Mouse (Mus musculus) gastrocnemius, adult 2 months (tissue): ENCODE measurements around the gene Radil. TPM values are rescaled to one million over a fixed set of nuclear protein-coding genes. Genes with fewer than 3 reads are reported as not detected.
A peak's percentile ranks its signal among the peaks of the same experiment; 100 is the strongest.

ENCODE experiments used
- DNase-seq: peaks from one replicate; pipeline ENCODE4 v3.0.0; 2022
- H3K27ac ChIP-seq: fragments of 200-600 bp; 2 replicates; pipeline ENCODE4 v1.8.1; 2022; ENCODE audit warnings: mild to moderate bottlenecking
- H3K4me3 ChIP-seq: fragments of 200-600 bp; 2 replicates; pipeline ENCODE4 v1.8.1; 2022; ENCODE audit warnings: mild to moderate bottlenecking, moderate library complexity
- CTCF ChIP-seq: fragments of 200-600 bp; IDR thresholded peaks from 2 replicates; pipeline ENCODE4 v1.8.1; 2022; ENCODE audit warnings: antibody characterized with exemption, mild to moderate bottlenecking, moderate library complexity
- intact Hi-C: fragments of 180-260 bp; cut with DNase I; formaldehyde crosslinking; loops from one replicate; pipeline ENCODE4 v1.15.1; 2025
- long read RNA-seq, 2 experiments: library from polyadenylated mRNA; stranded (forward); transcript quantifications; one replicate each; pipeline ENCODE4 v2.0.0; 2021
- total RNA-seq, 2 experiments: library from RNA; stranded (reverse); gene quantifications; 2 replicates each; pipeline ENCODE4 v1.2.3; 2021

Gene Radil
- total RNA-seq, result 1 to 10 TPM; 1.5 to 1.8 TPM
- long read RNA-seq, experiment 1, partial matches to known transcripts, result 0 of 7 reads
- long read RNA-seq, experiment 1, other reads (novel, unspliced or antisense), result 5 of 7 reads
- long read RNA-seq, experiment 2, partial matches to known transcripts, result 0 of 1 reads
- long read RNA-seq, experiment 2, other reads (novel, unspliced or antisense), result 1 of 1 reads

DNA sequence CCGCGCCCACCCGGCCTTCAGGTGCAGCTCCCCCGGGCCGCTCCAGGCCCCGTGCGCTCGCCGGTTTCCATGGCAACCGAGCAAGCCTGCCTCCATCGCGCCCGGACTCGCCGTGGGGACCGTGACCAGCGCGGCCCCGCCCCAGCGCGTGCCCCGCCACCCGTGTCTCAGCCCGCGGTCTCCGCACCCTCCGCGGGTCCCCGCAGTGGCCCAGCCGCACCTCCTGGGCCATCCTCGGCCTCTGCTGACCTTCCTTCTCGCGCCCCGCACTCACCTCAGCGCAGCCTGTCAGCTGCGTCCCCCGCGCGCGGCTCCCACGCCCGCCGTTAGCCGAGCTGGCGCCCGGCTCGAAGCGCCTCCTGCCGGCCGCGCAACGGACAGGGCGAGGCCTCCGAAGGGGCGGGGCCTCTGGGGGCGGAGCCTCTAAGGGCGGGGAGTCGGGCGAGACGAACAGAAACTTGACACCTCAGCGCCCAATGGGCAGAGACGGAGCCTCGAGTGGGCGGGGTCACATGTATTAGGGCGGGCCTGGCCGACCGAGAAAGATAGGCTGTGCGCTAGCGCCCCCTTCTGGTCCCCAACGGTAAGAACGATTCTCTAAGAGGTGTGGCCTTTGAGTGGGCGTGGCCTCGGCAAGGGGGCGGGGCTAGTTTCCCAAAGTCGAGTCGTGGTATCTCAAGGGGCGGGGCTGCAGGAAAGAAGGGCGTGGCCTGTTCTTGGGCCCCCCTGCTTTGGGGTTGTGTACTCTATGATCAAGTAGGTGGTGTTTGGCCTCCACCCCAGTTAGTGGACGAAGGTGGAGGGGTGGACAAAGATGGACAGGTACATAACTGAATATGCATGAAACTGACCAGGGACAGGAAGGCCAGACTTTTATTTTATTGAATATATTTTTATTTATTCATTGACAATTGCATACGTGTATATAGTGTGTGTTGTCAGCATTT, at the start of gene Radil:
Radil (minus strand) TSS at position 393 of the 947 bp plus-strand sequence.
- intact Hi-C loops, result loop anchor here (1.0 kb wide), 2 partner anchors 49 to 73 kb away; no protein-coding TSS in a partner anchor
- H3K27ac ChIP-seq, result peak within 1 kb of the TSS; percentile 85
- H3K4me3 ChIP-seq, result peak within 1 kb of the TSS; percentile 74
- peak; percentile 85 for TF ChIP-seq CTCF
- DNase-seq, result peak; percentile 98

DNA sequence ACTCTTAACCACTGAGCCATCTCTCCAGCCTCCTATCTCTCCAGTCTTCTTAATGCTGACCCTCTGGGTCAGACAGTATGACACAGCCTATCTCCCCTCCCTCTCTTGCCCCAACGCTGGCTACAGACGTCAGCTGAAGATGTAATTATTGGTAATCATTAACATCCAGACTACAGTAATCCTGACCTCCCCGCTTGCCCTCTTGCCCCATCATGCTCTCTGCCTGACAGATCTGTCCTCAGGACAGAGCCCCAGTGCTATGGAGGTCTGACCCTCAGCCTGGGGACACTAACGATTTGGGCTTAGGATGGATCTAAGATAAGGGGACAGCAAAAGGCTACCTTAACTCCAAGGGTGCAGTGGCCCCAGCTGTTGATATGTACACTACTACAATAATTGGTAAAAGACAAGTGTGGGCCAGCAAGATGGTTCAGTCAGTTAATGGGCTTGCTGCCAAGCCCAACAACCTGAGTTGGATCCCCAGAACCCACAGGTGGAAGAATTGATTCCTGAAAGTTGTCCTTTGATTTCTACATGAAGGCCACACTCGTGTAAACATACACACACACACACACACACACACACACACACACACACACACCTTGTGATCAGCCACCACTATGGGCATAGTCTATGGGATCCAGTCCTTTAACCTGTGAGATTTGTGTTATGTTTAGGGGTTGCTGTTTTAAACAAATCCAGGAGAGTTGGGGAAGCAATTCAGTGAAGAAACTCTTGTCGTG, 46.9 kb upstream of the Radil start:
- TF ChIP-seq CTCF, result no peak
- DNase-seq, result no peak
- no peak overlapping the region for H3K27ac ChIP-seq
- no peak overlapping the region for H3K4me3 ChIP-seq
- intact Hi-C loops, result no loop called here

DNA sequence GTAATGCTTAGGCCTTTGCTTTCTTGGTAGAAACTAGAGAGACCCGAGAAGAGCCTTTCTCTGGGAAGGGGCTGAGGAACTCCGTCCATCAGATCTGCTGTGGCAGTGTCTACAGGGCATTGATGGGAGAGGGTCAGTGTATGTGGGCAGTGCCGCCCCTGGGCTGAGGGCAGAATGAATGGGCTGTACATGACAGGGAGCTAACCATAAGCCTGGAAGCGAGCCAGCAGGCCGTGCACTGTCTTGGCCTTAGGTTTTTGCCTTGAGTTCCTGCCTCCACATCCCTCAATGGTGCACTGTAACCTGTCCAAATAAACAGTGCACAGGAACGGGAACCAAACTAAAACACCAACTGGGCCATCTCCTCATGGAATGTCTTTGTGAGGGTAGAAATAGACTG, 45.8 kb upstream of the Radil start:
- intact Hi-C loops, result no loop called here
- DNase-seq, result no peak
- no peak overlapping the region for H3K27ac ChIP-seq
- H3K4me3 ChIP-seq, result no peak overlapping the region
- no peak for TF ChIP-seq CTCF

DNA sequence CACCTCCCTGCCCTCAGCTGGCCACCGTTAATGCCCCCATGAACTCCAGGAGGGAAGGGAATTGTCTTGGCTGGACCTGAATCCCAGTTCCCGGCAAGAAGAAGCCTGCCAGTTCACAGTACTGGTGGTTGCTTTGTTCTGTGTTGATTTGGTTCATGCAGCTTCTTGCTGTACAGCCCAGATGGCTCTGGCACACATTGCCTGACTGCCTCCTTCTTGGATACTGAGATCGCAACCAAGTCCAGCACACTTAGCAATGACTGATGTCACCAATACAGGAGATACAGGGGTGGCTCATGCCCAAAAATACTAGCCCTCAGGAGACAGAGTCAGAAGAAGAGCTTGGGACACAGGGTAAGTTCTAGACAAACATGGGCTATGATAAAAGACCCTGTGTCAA, 44.8 kb upstream of the Radil start:
- DNase-seq, result no peak
- Histone ChIP-seq H3K27ac (no peak overlapping the region), H3K4me3 (no peak overlapping the region)
- intact Hi-C loops, result no loop called here
- no peak for TF ChIP-seq CTCF

DNA sequence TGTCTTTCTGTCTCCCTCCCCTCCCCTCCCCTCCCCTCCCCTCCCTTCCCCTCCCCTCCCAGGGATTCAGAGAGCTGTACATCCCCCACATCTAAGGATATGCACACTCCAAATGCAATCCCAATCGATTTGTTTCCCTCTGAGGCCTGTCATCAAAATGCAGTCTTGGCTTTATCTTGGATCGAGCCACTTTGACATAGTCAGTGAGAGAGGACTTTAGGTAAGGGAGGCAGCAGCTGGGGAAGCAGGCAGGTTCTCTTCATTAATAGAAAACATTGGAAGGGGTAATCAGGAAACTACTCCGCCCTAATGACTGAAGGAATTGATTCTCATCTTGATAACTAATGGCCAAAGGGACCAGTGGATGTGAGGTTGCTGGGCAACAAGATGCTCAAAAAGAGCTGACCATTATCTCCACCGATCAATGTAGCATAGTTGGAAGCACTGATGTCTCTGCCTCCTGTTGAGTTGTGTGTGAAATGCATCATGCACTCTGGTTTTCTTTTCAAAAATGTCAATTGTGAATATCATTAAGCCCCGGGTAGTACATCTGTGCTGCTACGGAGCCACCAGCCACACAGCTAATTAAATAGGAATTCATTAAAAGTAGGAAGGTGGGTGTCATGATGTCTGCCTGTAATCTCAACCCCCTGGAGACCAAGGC, 40.2 kb upstream of the Radil start:
- intact Hi-C loops, result no loop called here
- DNase-seq, result no peak
- no peak for TF ChIP-seq CTCF
- no peak overlapping the region for H3K4me3 ChIP-seq
- H3K27ac ChIP-seq, result no peak overlapping the region

DNA sequence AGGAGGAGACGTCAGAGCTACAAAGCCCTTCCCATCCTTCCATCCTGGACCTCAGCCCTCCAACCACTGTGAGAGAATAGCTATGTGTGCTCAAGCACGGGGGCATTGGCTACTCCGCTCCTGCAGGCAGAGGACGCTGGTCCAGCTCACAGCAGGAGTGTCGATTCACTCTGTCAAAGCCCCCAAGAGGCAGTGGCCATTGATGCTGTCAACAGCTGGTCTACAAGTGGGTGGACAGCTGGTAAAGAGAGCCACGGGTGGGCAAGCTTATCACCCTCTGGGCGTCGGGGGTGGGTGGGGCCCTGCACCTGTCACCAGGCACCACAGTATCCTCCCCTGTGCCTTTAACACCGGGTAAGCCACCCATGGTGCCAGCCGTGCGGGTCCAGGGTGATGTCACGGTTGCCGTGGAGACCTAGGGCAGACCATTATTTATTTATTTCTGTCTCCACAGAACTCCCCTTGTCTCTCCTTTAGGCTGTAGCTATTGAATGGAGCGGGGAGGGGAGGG, 32.8 kb upstream of the Radil start:
- no peak overlapping the region for H3K27ac ChIP-seq
- TF ChIP-seq CTCF, result no peak
- no peak overlapping the region for H3K4me3 ChIP-seq
- intact Hi-C loops, result no loop called here
- no peak for DNase-seq

DNA sequence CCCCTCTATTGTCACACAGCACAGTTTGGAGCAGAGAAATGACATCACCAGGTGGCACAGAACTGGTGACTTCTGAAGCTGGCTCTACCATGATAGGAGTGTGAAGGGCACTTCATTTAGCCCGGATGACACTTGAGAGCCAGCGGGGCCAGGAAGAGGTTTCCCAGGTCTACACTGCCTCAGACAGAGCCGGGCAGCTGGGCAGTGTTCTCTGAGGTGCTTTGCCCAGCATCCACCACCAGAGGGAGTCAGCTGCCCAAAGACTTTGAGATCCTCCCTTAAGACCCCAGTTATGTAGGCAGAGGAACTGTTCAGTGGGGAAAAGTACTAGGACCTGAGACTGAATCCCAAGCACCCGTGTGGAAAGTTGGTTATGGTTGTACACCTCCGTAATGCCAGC, 30.6 kb upstream of the Radil start:
- intact Hi-C loops, result loop anchor here (1.0 kb wide), 1 partner anchor 137 kb away; no protein-coding TSS in a partner anchor
- Histone ChIP-seq H3K4me3 (no peak overlapping the region), H3K27ac (no peak overlapping the region)
- peak; percentile 76 for TF ChIP-seq CTCF
- peak; percentile 41 for DNase-seq

DNA sequence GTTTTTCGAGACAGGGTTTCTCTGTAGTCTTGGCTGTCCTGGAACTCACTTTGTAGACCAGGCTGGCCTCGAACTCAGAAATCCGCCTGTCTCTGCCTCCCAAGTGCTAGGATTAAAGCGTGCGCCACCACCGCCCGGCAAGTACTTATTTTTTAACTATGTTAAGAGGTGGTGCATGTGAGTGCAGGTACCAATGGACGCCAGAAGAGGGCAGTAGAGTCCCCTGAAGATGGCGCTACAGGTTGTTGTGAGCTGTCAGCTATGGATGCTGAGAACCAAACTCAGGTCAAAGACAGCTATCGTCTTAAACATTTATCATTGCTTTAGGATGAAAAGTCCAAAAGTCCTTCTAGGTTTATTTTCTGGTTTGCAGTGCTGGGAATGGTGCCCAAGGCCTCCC, 27.3 kb upstream of the Radil start:
- intact Hi-C loops, result no loop called here
- TF ChIP-seq CTCF, result no peak; the same call in 1 of the 2 replicates
- no peak overlapping the region for H3K27ac ChIP-seq
- H3K4me3 ChIP-seq, result no peak overlapping the region
- DNase-seq, result no peak

DNA sequence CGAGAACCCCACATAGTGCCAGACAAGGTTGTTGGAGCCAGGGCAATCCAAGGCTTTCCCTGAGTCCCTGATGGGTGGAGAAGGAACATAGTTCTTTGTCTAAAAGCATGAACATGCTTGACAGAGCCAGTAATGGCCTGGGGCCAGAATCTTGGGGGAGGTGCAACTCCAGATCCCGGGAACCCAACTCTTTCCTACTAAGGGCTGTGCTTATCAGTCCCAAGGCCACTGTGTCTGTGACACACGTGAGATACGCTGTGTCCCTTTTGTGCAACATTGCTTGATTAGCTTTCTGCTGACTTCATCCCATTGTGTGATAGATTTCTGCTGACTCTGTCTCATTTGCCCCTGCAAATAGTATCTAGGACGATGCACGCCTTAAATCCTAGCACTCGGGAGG, 25.9 kb upstream of the Radil start:
- intact Hi-C loops, result no loop called here
- peak; percentile 45 for DNase-seq
- Histone ChIP-seq H3K4me3 (no peak overlapping the region), H3K27ac (no peak overlapping the region)
- no peak for TF ChIP-seq CTCF

DNA sequence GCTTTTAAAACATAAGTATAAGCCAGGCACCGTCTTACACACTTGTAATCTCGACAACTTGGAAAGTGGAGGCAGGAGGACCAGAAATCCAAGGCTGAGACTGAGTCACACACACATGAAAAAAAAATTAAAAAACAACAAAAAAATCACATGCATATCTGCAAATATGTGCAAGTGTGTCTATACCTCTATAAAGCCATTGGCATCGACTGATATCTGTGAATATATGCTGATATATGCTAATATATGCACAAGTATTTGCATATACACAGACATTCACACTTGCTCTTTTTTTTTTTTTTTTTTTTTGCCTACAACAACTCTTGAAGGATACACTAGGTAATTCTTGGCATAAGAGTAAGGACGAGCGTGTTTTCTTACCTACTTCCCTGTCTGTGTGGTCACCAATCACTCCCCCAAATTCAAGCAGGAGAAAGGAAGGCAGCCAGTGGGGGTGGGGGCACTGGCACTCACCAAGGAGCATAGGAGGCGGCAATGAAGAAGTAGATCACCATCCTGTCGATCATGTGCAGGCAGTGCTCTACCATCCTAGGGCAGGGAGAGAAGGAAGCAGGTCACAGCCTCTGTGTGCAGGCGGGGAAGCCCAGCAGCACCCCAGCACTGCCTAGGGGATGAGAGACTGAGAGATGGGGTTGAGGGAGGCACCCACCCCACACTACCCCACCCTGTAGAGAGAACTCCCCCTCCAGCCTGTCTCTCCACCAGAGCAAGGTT, 23.6 kb upstream of the Radil start:
- intact Hi-C loops, result no loop called here
- H3K4me3 ChIP-seq, result no peak overlapping the region
- DNase-seq, result no peak
- H3K27ac ChIP-seq, result no peak overlapping the region
- TF ChIP-seq CTCF, result no peak

DNA sequence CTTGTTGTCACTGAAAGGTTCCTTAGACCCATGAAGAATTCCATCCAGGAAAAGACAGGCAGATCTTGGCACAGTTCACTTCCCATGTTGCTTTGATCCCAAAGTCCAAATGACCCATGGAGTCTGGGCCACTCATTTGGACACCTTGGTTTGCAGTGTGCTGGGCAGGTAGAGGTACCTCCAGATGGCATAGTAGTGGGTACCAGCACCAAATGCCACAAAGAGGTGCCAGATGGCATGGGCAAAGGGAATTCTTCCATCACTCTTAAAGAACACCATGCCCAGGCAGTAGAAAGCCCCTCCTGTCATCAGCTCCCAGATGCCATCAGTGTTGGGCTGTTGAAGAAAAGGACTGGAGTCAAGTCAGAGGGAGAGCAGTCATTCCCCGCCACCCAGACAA, 13.7 kb upstream of the Radil start:
- no peak overlapping the region for H3K4me3 ChIP-seq
- DNase-seq, result no peak
- H3K27ac ChIP-seq, result no peak overlapping the region
- intact Hi-C loops, result no loop called here
- TF ChIP-seq CTCF, result no peak
